Mouse (Mus musculus) embryonic stem cell, embryonic (primary cell): Measurements from ENCODE around the gene Epb41l5.

Source experiments
- CTCF ChIA-PET, 4 experiments: fragments of 300-600 bp in 2 of 4; fragments of 350-600 bp in 2 of 4; sonication (Branson Sonifier 250); formaldehyde crosslinking; loops; one replicate each; lab custom pipeline; 2022; ENCODE audit warnings: inconsistent platforms in 2 of 4; lab: Charles Lee
- POLR2A ChIA-PET, 4 experiments: fragments of 300-600 bp in 2 of 4; fragments of 350-600 bp in 2 of 4; sonication (Branson Sonifier 250); formaldehyde crosslinking; loops; one replicate each; lab custom pipeline; 2022; ENCODE audit warnings: antibody characterized with exemption in 4 of 4, inconsistent platforms in 1 of 4; lab: Charles Lee

Gene Epb41l5

GRCm38 (mm10) chr1:119503181-119503580, 145.6 kb downstream of the Epb41l5 start:
- ChIA-PET POLR2A (interaction anchor here in 2 of 4 experiments (0.5 to 14.2 kb wide), 5 partner anchors 9 to 36 kb away, joined by 3 to 183 read pairs (median 8); partner anchors contain the start of gene Tmem185b (in 1 of the 2)), CTCF (interaction anchor here (0.6 to 2.0 kb wide), 7 partner anchors 8 to 46 kb away, joined by 3 to 8 read pairs (median 4); no protein-coding TSS in a partner anchor)

GRCm38 (mm10) chr1:119502729-119503128, 146.1 kb downstream of the Epb41l5 start:
- CTCF ChIA-PET = interaction anchor here (0.6 to 1.8 kb wide), 6 partner anchors 8 to 46 kb away, joined by 3 to 5 read pairs (median 4); no protein-coding TSS in a partner anchor

GRCm38 (mm10) chr1:119501881-119502280, 146.9 kb downstream of the Epb41l5 start:
- CTCF ChIA-PET = interaction anchor here in 1 of 4 experiments (1.8 kb wide), 1 partner anchor 18 kb away, joined by 5 read pairs; no protein-coding TSS in a partner anchor
- POLR2A ChIA-PET = interaction anchor here in 3 of 4 experiments (0.7 to 14.2 kb wide), 6 partner anchors 8 to 584 kb away, joined by 4 to 183 read pairs (median 4); partner anchors contain the start of gene Tmem185b (in 1 of the 3)

More at GRCm38 (mm10) chr1:119502729-119503128, 146.1 kb downstream of the Epb41l5 start:
- POLR2A ChIA-PET = interaction anchor here in 2 of 4 experiments (0.5 to 14.2 kb wide), 5 partner anchors 9 to 37 kb away, joined by 3 to 183 read pairs (median 4); partner anchors contain the start of gene Tmem185b (in 1 of the 2)

DNA sequence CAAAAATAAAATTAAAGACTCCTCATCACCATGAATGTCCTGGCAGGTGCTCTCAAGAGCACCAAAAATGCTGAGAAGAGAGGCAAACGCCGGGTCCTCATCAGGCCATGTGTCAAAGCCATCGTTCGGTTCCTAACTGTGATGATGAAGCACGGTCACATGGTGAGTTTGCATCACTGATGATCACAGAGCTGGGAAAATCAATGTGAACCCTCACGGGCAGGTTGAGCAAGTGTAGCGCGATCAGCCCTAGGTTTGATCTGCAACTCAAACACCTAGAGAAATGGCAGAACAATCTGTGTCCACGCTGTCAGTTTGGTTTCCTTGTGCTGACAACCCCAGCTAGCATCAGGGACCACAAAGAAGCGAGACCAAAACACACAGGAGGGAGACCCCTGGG, 149.3 kb downstream of the Epb41l5 start:
- ChIA-PET CTCF (interaction anchor here in 2 of 4 experiments (0.5 to 1.3 kb wide), 4 partner anchors 11 to 414 kb away, joined by 3 to 6 read pairs (median 4); no protein-coding TSS in a partner anchor), POLR2A (interaction anchor here in 2 of 4 experiments (1.0 to 14.2 kb wide), 8 partner anchors 10 to 435 kb away, joined by 3 to 183 read pairs (median 6); partner anchors contain the start of gene Tmem185b (in 2 of the 2))

- ChIA-PET CTCF (interaction anchor here in 3 of 4 experiments (0.5 to 1.7 kb wide), 6 partner anchors 11 to 413 kb away, joined by 3 to 7 read pairs (median 4); no protein-coding TSS in a partner anchor), POLR2A (interaction anchor here in 3 of 4 experiments (0.6 to 14.2 kb wide), 15 partner anchors 9 to 445 kb away, joined by 3 to 183 read pairs (median 5); partner anchors contain the start of genes Tmem185b (in 3 of the 3) and Gli2 (in 1 of the 3))
These were observed 150.1 kb downstream of the Epb41l5 start for GRCm38 (mm10) chr1:119498536-119499231.

DNA sequence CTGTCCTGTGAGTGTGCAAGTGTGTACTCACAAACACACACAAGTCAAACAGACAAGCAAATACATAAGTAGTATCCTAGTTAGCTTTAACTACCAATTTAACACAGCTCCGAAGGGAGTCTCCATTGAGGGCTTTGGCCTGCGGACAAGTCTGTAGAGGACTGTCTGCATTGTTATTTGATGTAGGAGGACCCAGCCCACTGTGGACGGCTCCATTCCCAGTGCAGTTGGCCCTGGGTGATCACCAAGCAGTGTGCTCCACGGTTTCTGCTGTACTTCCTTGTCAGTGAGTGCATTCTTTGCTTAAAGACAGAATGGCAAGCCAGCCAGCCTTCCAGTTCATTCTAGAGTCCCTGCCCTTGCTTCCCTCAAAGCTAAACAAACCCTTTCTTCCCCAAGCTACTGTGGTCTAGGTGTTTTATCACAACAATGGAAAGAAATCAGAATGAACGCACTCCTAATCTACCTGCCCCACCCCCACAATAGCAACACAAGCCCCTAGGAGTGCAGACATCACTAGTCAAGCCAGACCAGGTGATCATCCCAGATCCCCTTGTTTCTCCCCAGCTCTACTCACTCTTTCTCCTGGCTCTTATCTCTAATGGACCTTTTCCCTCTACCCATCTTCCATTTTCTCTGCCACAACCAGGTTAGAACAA, 151.3 kb downstream of the Epb41l5 start:
- ChIA-PET POLR2A (interaction anchor here (0.5 to 14.2 kb wide), 39 partner anchors 8 to 1038 kb away, joined by 3 to 183 read pairs (median 4); partner anchors contain the start of genes Tmem185b (in 3 of the 4), Epb41l5 (in 1 of the 4), Gli2 (in 1 of the 4) and Tmem177 (in 1 of the 4)), CTCF (interaction anchor here (0.5 to 6.2 kb wide), 18 partner anchors 10 to 415 kb away, joined by 3 to 34 read pairs (median 3); partner anchors contain the start of gene Tmem185b (in 1 of the 4))

DNA sequence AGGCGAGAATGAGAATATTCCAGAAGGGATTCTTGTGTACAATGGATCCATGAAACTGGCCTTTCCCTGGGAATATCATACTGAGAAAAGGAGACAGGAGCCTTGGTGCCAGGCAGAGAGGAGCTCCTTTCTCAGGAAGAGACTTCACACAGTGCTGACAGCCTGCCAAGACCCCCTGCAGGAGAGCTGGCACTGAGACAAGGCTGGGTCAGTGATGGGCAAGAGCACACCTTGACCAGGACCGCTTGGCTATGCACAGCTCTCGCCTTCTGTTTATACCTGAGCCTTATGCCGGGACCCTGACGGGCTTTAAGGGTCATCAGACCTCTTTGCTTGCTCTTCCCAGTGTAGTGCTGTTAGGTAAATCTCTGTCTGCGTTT, 153.4 kb downstream of the Epb41l5 start:
- POLR2A ChIA-PET = interaction anchor here in 3 of 4 experiments (1.0 to 14.2 kb wide), 8 partner anchors 8 to 34 kb away, joined by 3 to 183 read pairs (median 16); partner anchors contain the start of genes Ralb (in 2 of the 3) and Tmem185b (in 2 of the 3)
- CTCF ChIA-PET = interaction anchor here (0.6 to 6.2 kb wide), 6 partner anchors 8 to 548 kb away, joined by 3 to 34 read pairs (median 4); partner anchors contain the start of gene Ralb (in 1 of the 4)
